Mouse (Mus musculus) ES-Bruce4 (cell line): ENCODE results near the gene Adgrb2.

ENCODE experiments used
- CTCF ChIP-seq: IDR thresholded peaks from one replicate; pipeline ENCODE4 v1.8.1; 2011; ENCODE audit warnings: low read depth, low read length
- EP300 ChIP-seq: IDR thresholded peaks from 2 replicates; pipeline ENCODE4 v1.6.1; 2011; ENCODE audit warnings: low read depth, low read length; ENCODE audit not compliant: insufficient read depth

DNA sequence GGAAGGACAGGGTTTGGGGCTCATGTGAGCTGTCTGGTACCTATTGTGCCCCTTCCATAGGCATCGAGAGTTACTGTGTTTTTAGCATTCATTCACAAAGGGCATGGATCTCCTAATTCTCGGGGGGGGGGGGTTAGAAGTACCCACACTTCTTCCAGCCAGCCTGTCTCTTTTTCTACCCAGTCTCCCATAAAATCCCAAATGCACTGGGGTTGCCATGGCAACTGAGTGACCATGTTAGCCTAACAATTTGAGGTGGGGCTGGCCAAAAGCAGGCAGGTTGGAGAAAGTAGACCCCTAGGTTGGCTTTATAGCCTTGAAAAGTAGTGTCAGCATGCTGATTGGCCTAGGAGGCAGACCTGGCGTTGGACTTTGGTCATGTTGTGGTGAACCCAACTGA, 71.8 kb downstream of the Adgrb2 start:
- TF ChIP-seq EP300 (no peak), CTCF (no peak)
